Mouse (Mus musculus) megakaryocyte, embryonic 14.5 days (primary cell): ENCODE measurements at regions not wholly inside any gene's neighbourhood (a gene's known extent, or its start where the extent isn't known, plus 50 kb on each side); places are given as distances from the start of the nearest gene placed in this dataset.

Experiments
- FLI1 ChIP-seq: IDR thresholded peaks from 2 replicates; pipeline ENCODE4 v1.6.1; 2012; ENCODE audit warnings: low read length, inconsistent platforms, mixed read lengths
- GATA1 ChIP-seq: IDR thresholded peaks from 3 replicates; pipeline ENCODE4 v1.6.1; 2012; ENCODE audit warnings: mixed read lengths, low read length, inconsistent platforms, borderline replicate concordance

DNA sequence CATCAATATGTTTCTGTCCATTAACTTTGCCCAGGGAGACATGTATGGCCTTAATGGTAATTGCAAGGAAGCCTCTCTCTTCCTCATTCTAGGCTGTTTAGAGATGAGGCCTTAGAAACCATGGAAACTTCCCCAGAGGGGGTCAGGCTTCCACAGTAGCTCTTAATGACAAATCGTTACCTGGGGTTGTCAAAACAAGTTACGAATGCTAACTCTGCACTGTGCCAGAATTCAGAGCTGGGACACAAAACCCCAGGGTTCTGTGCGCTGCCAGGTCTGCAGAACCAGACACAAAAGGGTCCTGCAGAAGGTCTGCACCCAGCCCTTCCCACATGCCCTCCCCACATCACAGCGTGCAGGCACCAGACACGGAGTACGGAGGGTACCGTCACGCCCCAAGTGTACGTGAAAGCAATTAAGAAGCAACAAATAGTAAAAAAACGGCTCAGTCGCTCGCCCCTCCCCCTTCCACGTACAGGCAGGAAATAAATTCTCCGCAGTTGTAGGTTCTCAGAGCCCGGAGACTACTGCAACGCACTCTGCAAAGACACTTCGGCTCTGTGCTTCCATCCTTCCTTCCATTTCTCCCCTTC lies 303.3 kb downstream of the Prdm2 start:
- TF ChIP-seq GATA1 (no peak), FLI1 (no peak)
